Mouse (Mus musculus): ENCODE results near the gene Eif2ak3. TPM values are rescaled to one million over a fixed set of nuclear protein-coding genes. Genes with fewer than 3 reads are reported as not detected.
"Not testable (repeated sequence)": the region's sequence is repeated elsewhere in the genome, so short reads cannot be mapped to it uniquely, and the experiment has no call there.

Gene Eif2ak3
- 10 to 100 TPM; 21.2 to 22.7 TPM for total RNA-seq (2021)
- long read RNA-seq, experiment 1, full-length matches to known transcripts = 15 of 20 reads
- long read RNA-seq, experiment 1, partial matches to known transcripts = 3 of 20 reads
- long read RNA-seq, experiment 1, other reads (novel, unspliced or antisense) = 2 of 20 reads
- long read RNA-seq, experiment 2, full-length matches to known transcripts = 5 of 13 reads
- long read RNA-seq, experiment 2, partial matches to known transcripts = 1 of 13 reads
- long read RNA-seq, experiment 2, other reads (novel, unspliced or antisense) = 7 of 13 reads

- peak; percentile 99 to 100 for DNase-seq (ENCODE audit: low spot score in 2 of 2)
- intact Hi-C loops (cut with DNase I) = no loop called here
Measured at GRCm38 (mm10) chr6:70844002-70844804, at the start of gene Eif2ak3. Gene Eif2ak3 (plus strand): TSS chr6:70844515.

- intact Hi-C loops (cut with DNase I) = no loop called here
- no peak for DNase-seq (ENCODE audit: low spot score in 2 of 2)
Measured at GRCm38 (mm10) chr6:70796940-70797339, 47.4 kb upstream of the Eif2ak3 start.

- intact Hi-C loops (cut with DNase I) = no loop called here
- peak in 1 of 2 experiments; percentile 46 for DNase-seq (ENCODE audit: low spot score in 2 of 2)
Measured at GRCm38 (mm10) chr6:70797581-70798251, 46.6 kb upstream of the Eif2ak3 start.

- DNase-seq (ENCODE audit: low spot score in 2 of 2) = peak; percentile 39 to 46
- intact Hi-C loops (cut with DNase I) = loop anchor here (10.0 kb wide), 1 partner anchor 320 kb away; no protein-coding TSS in a partner anchor
Measured at GRCm38 (mm10) chr6:70804632-70805031, 39.7 kb upstream of the Eif2ak3 start.

GRCm38 (mm10) chr6:70805267-70805666, 39.0 kb upstream of the Eif2ak3 start:
- DNase-seq (ENCODE audit: low spot score in 2 of 2) = peak; percentile 76 to 81
- intact Hi-C loops (cut with DNase I) = loop anchor here (10.0 kb wide), 1 partner anchor 320 kb away; no protein-coding TSS in a partner anchor

GRCm38 (mm10) chr6:70805820-70806513, 38.3 kb upstream of the Eif2ak3 start:
- intact Hi-C loops (cut with DNase I) = loop anchor here (10.0 kb wide), 1 partner anchor 319 kb away; no protein-coding TSS in a partner anchor
- peak; percentile 79 to 80 for DNase-seq (ENCODE audit: low spot score in 2 of 2)

GRCm38 (mm10) chr6:70806514-70806912, 37.8 kb upstream of the Eif2ak3 start:
- intact Hi-C loops (cut with DNase I) = loop anchor here (10.0 kb wide), 1 partner anchor 318 kb away; no protein-coding TSS in a partner anchor
- no peak for DNase-seq (ENCODE audit: low spot score in 2 of 2)

- intact Hi-C loops (cut with DNase I) = no loop called here
Measured at GRCm38 (mm10) chr6:70810524-70810923, 33.8 kb upstream of the Eif2ak3 start.

GRCm38 (mm10) chr6:70811557-70812525, 32.5 kb upstream of the Eif2ak3 start:
- peak; percentile 86 to 90 for DNase-seq (ENCODE audit: low spot score in 2 of 2)
- intact Hi-C loops (cut with DNase I) = loop anchor here (1.0 kb wide), 1 partner anchor 69 kb away; no protein-coding TSS in a partner anchor

More at GRCm38 (mm10) chr6:70810524-70810923, 33.8 kb upstream of the Eif2ak3 start:
- DNase-seq (ENCODE audit: low spot score in 2 of 2) = no peak

- no peak for DNase-seq (ENCODE audit: low spot score in 2 of 2)
- intact Hi-C loops (cut with DNase I) = loop anchor here (1.0 kb wide), 1 partner anchor 69 kb away; no protein-coding TSS in a partner anchor
Measured at GRCm38 (mm10) chr6:70812526-70812895, 31.8 kb upstream of the Eif2ak3 start.

- intact Hi-C loops (cut with DNase I) = no loop called here
- DNase-seq (ENCODE audit: low spot score in 2 of 2) = no peak
Measured at GRCm38 (mm10) chr6:70813921-70814628, 30.2 kb upstream of the Eif2ak3 start.

GRCm38 (mm10) chr6:70814629-70814950, 29.7 kb upstream of the Eif2ak3 start:
- no peak for DNase-seq (ENCODE audit: low spot score in 2 of 2)
- intact Hi-C loops (cut with DNase I) = no loop called here

GRCm38 (mm10) chr6:70815471-70815870, 28.8 kb upstream of the Eif2ak3 start:
- no peak for DNase-seq (ENCODE audit: low spot score in 2 of 2)
- intact Hi-C loops (cut with DNase I) = no loop called here

- intact Hi-C loops (cut with DNase I) = no loop called here
- no peak for DNase-seq (ENCODE audit: low spot score in 2 of 2)
Measured at GRCm38 (mm10) chr6:70821566-70821965, 22.7 kb upstream of the Eif2ak3 start.

GRCm38 (mm10) chr6:70822386-70822910, 21.9 kb upstream of the Eif2ak3 start:
- intact Hi-C loops (cut with DNase I) = no loop called here
- DNase-seq (ENCODE audit: low spot score in 2 of 2) = no peak

- DNase-seq (ENCODE audit: low spot score in 2 of 2); intact Hi-C loops (cut with DNase I): not testable (repeated sequence)
Measured at GRCm38 (mm10) chr6:70823277-70823676, 21.0 kb upstream of the Eif2ak3 start.

Measured in left cerebral cortex, postnatal 14 days (tissue).